Mouse (Mus musculus) hindbrain, embryonic 11.5 days (tissue): ENCODE data around the gene Polr1a. TPM values are rescaled to one million over a fixed set of nuclear protein-coding genes. Genes with fewer than 3 reads are reported as not detected.

ENCODE experiments used
- ATAC-seq: fragments of 200-750 bp; cut with Nextera tagmentation; 2 replicates; pipeline ENCODE4 v1.8.0; 2017; ENCODE audit warnings: mild to moderate bottlenecking, moderate TSS enrichment, moderate library complexity; ENCODE audit not compliant: low FRiP score
- DNase-seq: peaks from one replicate; pipeline ENCODE4 v3.0.0-alpha.2; 2015; ENCODE audit warnings: low spot score
- H3K27ac ChIP-seq: fragments of 300-500 bp; sonication (generic); 2 replicates; pipeline ENCODE4 v1.5.1; 2014; ENCODE audit warnings: mild to moderate bottlenecking, low read depth, low read length
- H3K27me3 ChIP-seq: fragments of 300-500 bp; sonication (generic); 2 replicates; pipeline ENCODE4 v1.6.1; 2014; ENCODE audit warnings: mild to moderate bottlenecking, low read length, moderate library complexity, mixed read lengths; ENCODE audit not compliant: control insufficient read depth, insufficient read depth
- H3K36me3 ChIP-seq: fragments of 300-500 bp; sonication (generic); 2 replicates; pipeline ENCODE4 v1.6.1; 2014; ENCODE audit warnings: mild to moderate bottlenecking, low read length, moderate library complexity, mixed read lengths; ENCODE audit not compliant: control insufficient read depth, insufficient read depth
- H3K4me1 ChIP-seq: fragments of 300-500 bp; sonication (generic); replicated peaks from 2 replicates; pipeline ENCODE4 v1.6.1; 2014; ENCODE audit warnings: low read length, mixed read lengths; ENCODE audit not compliant: control insufficient read depth, insufficient read depth
- H3K4me2 ChIP-seq: fragments of 300-500 bp; sonication (generic); replicated peaks from 2 replicates; pipeline ENCODE4 v1.6.1; 2014; ENCODE audit warnings: mild to moderate bottlenecking, low read depth, low read length
- H3K4me3 ChIP-seq: fragments of 300-500 bp; sonication (generic); 2 replicates; pipeline ENCODE4 v1.5.1; 2014; ENCODE audit warnings: low read depth, low read length
- H3K9ac ChIP-seq: fragments of 300-500 bp; sonication (generic); 2 replicates; pipeline ENCODE4 v1.6.1; 2014; ENCODE audit warnings: low read depth, low read length
- H3K9me3 ChIP-seq: fragments of 300-500 bp; sonication (generic); 2 replicates; pipeline ENCODE4 v1.6.1; 2016; ENCODE audit warnings: low read length; ENCODE audit not compliant: control insufficient read depth
- WGBS: fragments of 180-500 bp; shearing (Covaris S2); extraction: QIAGEN DNeasy Blood & Tissue Kit; methylation state at CpG from one replicate; pipeline ENCODE4 v1.1.7; 2014; 5-methylcytosine and 5-hydroxymethylcytosine counted together
- polyA plus RNA-seq: library from polyadenylated mRNA; unstranded; fragments of >200 nt; fragmentation: Nextera tagmentation; extraction: Ambion mirVana; gene quantifications from 2 replicates; pipeline ENCODE4 v1.2.1, GENCODE M21; 2014

Polr1a gene
- polyA plus RNA-seq, 1 experiment from 2014 or later, result 27.7 TPM

DNA sequence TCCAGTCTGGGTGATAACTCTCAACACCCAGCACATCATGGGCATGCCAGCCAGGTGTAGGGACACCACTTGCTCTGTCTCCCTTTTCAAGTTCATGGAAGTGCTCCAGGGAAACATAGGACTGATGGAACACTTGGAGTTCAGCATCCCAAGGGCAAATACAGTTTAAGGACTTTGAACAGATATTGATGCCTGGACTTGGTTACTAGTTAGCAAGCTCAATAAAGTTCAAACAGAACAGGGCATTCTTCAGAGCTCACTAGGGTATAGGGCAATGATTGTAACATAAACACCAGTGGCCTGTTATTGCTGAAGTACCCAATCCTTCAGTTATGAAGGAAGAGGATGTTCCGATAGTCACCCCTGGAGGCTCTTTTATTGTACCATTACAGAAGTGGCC lies 119.2 kb downstream of the Polr1a start:
- Histone ChIP-seq H3K9me3 (no peaks in the 10 kb centered on the region), H3K36me3 (no peaks in the 10 kb centered on the region), H3K4me1 (no peaks in the 10 kb centered on the region), H3K4me2 (no peak overlapping the region), H3K9ac (no peak overlapping the region), H3K27me3 (no peaks in the 10 kb centered on the region), H3K27ac (no peak overlapping the region), H3K4me3 (no peak overlapping the region)
- ATAC-seq, result no peak
- WGBS, result 94% methylated on average over 1 of the region's 1 CpGs
- no peak for DNase-seq

DNA sequence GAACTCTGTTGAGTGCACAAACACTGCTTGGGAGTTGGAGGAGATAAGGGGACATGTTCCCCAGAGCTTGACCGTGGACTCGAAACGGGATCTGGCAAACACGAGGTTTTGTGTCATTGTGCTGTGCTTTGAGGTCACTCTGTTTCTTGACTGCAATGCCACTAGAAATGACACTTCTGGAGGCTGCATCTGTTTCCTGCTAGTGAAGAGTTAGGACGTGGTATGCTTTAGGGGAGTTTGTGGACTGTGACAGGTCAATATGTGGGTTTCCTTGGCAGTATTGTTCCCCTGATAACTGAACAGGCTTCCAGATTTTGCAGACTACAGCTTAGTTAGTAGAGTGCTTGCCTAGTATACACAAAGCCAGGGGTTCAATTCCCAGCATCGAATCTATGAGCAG lies 120.8 kb downstream of the Polr1a start:
- Histone ChIP-seq H3K9ac (no peak overlapping the region), H3K4me1 (no peaks in the 10 kb centered on the region), H3K27me3 (no peaks in the 10 kb centered on the region), H3K4me3 (no peak overlapping the region), H3K4me2 (no peak overlapping the region), H3K36me3 (no peaks in the 10 kb centered on the region), H3K27ac (no peak overlapping the region), H3K9me3 (no peaks in the 10 kb centered on the region)
- ATAC-seq, result no peak
- WGBS, result 83% methylated on average over 6 of the region's 6 CpGs
- no peak for DNase-seq

Other genes with a start within 250 kb of the Polr1a start
- 75.3 and 87.5 TPM in 2 replicates for gene Reep1, start 201.5 kb upstream of the Polr1a start, polyA plus RNA-seq
- gene Mrpl35, start 82.1 kb upstream of the Polr1a start, polyA plus RNA-seq, result 58.4 and 63.3 TPM in 2 replicates
- gene Immt, start 77.7 kb upstream of the Polr1a start, polyA plus RNA-seq, result 186 and 202 TPM in 2 replicates
- gene Ptcd3, start 303 bp upstream of the Polr1a start, polyA plus RNA-seq, result 129 and 136 TPM in 2 replicates
- gene St3gal5, start 188.5 kb downstream of the Polr1a start, polyA plus RNA-seq, result 44.0 and 50.4 TPM in 2 replicates